Mouse (Mus musculus) heart, embryonic 14.5 days (tissue): ENCODE data around the gene Slc39a11. TPM values are rescaled to one million over a fixed set of nuclear protein-coding genes. Genes with fewer than 3 reads are reported as not detected.

Experiments
- ATAC-seq: fragments of 200-750 bp; cut with Nextera tagmentation; 2 replicates; pipeline ENCODE4 v1.8.0; 2017; ENCODE audit warnings: low read depth, moderate TSS enrichment; ENCODE audit not compliant: insufficient number of reproducible peaks, insufficient read depth, low FRiP score
- H3K27ac ChIP-seq, 2 experiments: fragments of 200-500 bp in 1 of 2; fragments of 300-500 bp in 1 of 2; sonication (generic) in 1 of 2; replicated peaks in 1 of 2; 2 replicates each; pipeline ENCODE4 v1.5.1; 2012 to 2014; ENCODE audit warnings: low read depth in 2 of 2, low read length in 2 of 2, control low read depth in 1 of 2, mild to moderate bottlenecking in 1 of 2, mixed read lengths in 1 of 2; ENCODE audit not compliant: control insufficient read depth in 1 of 2, insufficient read depth in 1 of 2
- H3K27me3 ChIP-seq: fragments of 300-500 bp; sonication (generic); 2 replicates; pipeline ENCODE4 v1.6.1; 2014; ENCODE audit warnings: mild to moderate bottlenecking, low read length, control low read depth; ENCODE audit not compliant: control insufficient read depth, insufficient read depth
- H3K36me3 ChIP-seq: fragments of 300-500 bp; sonication (generic); 2 replicates; pipeline ENCODE4 v1.6.1; 2014; ENCODE audit warnings: mild to moderate bottlenecking, control low read depth, low read length, mixed read lengths; ENCODE audit not compliant: control insufficient read depth, insufficient read depth
- H3K4me1 ChIP-seq, 2 experiments: fragments of 200-500 bp in 1 of 2; fragments of 300-500 bp in 1 of 2; sonication (generic) in 1 of 2; 2 replicates each; pipeline ENCODE4 v1.6.1; 2012 to 2014; ENCODE audit warnings: low read length in 2 of 2, control low read depth in 1 of 2, mixed read lengths in 1 of 2; ENCODE audit not compliant: control insufficient read depth in 2 of 2, insufficient read depth in 2 of 2
- H3K4me2 ChIP-seq: fragments of 300-500 bp; sonication (generic); 2 replicates; pipeline ENCODE4 v1.6.1; 2014; ENCODE audit warnings: mild to moderate bottlenecking, low read length
- H3K4me3 ChIP-seq, 2 experiments: fragments of 200-500 bp in 1 of 2; fragments of 300-500 bp in 1 of 2; sonication (generic) in 1 of 2; 2 replicates each; pipeline ENCODE4 v1.5.1; 2012 to 2014; ENCODE audit warnings: low read length in 2 of 2, mild to moderate bottlenecking in 2 of 2, control low read depth in 1 of 2, low read depth in 1 of 2, moderate library complexity in 1 of 2; ENCODE audit not compliant: control insufficient read depth in 1 of 2, insufficient read depth in 1 of 2
- H3K9ac ChIP-seq: fragments of 300-500 bp; sonication (generic); 2 replicates; pipeline ENCODE4 v1.6.1; 2014; ENCODE audit warnings: mild to moderate bottlenecking, low read length
- H3K9me3 ChIP-seq: fragments of 300-500 bp; sonication (generic); 2 replicates; pipeline ENCODE4 v1.6.1; 2016; ENCODE audit warnings: low read length, control low read depth; ENCODE audit not compliant: control insufficient read depth
- WGBS: fragments of 180-500 bp; shearing (Covaris S2); extraction: QIAGEN DNeasy Blood & Tissue Kit; methylation state at CpG from one replicate; pipeline ENCODE4 v1.1.7; 2014; 5-methylcytosine and 5-hydroxymethylcytosine counted together
- polyA plus RNA-seq: library from polyadenylated mRNA; unstranded; fragments of >200 nt; fragmentation: Nextera tagmentation; extraction: Ambion mirVana; gene quantifications from 2 replicates; pipeline ENCODE4 v1.2.1, GENCODE M21; 2014

The Slc39a11 gene
- polyA plus RNA-seq, 1 experiment from 2014 or later: 13.6 TPM

GRCm38 (mm10) chr11:113263971-113264370 lies 385.9 kb downstream of the Slc39a11 start:
- H3K36me3 ChIP-seq: no peaks in the 10 kb centered on the region
- no peaks in the 10 kb centered on the region for H3K27me3 ChIP-seq
- H3K9ac ChIP-seq: no peak overlapping the region
- no peak for ATAC-seq
- H3K4me1 ChIP-seq: peaks cover 9 to 19% of the 10 kb centered on the region in 2 experiments; a peak in 3 of 4 replicates
- H3K27ac ChIP-seq: no peak overlapping the region
- no peaks in the 10 kb centered on the region for H3K9me3 ChIP-seq
- H3K4me3 ChIP-seq: no peak overlapping the region
- no peak overlapping the region for H3K4me2 ChIP-seq
- 81% methylated on average over 7 of the region's 7 CpGs for WGBS

- Histone ChIP-seq H3K27me3 (no peaks in the 10 kb centered on the region), H3K36me3 (no peaks in the 10 kb centered on the region), H3K4me2 (no peak overlapping the region), H3K9me3 (no peaks in the 10 kb centered on the region), H3K9ac (no peak overlapping the region), H3K27ac (no peak overlapping the region), H3K4me3 (no peak overlapping the region), H3K4me1 (peaks cover 9 to 19% of the 10 kb centered on the region in 2 experiments; a peak in 3 of 4 replicates)
- ATAC-seq: no peak
- WGBS: 22% methylated on average over 8 of the region's 8 CpGs
These were observed 387.8 kb downstream of the Slc39a11 start for GRCm38 (mm10) chr11:113262062-113262461.

GRCm38 (mm10) chr11:113261421-113261820 lies 388.5 kb downstream of the Slc39a11 start:
- WGBS: 56% methylated on average over 4 of the region's 4 CpGs
- Histone ChIP-seq H3K36me3 (no peaks in the 10 kb centered on the region), H3K4me1 (peaks cover 9 to 19% of the 10 kb centered on the region in 2 experiments; a peak in 3 of 4 replicates), H3K27ac (no peak overlapping the region), H3K9me3 (no peaks in the 10 kb centered on the region), H3K4me2 (no peak overlapping the region), H3K4me3 (no peak overlapping the region), H3K27me3 (no peaks in the 10 kb centered on the region), H3K9ac (no peak overlapping the region)
- ATAC-seq: no peak

- WGBS: 85% methylated on average over 14 of the region's 14 CpGs
- H3K4me2 ChIP-seq: no peak overlapping the region
- peaks cover 14 to 26% of the 10 kb centered on the region in 2 experiments; a peak in 3 of 4 replicates for H3K4me1 ChIP-seq
- no peak for ATAC-seq
- H3K36me3 ChIP-seq: no peaks in the 10 kb centered on the region
- no peak overlapping the region for H3K27ac ChIP-seq
- H3K9ac ChIP-seq: no peak overlapping the region
- H3K4me3 ChIP-seq: no peak overlapping the region
- no peaks in the 10 kb centered on the region for H3K27me3 ChIP-seq
- no peaks in the 10 kb centered on the region for H3K9me3 ChIP-seq
These were observed 390.0 kb downstream of the Slc39a11 start for GRCm38 (mm10) chr11:113259712-113260382.

DNA sequence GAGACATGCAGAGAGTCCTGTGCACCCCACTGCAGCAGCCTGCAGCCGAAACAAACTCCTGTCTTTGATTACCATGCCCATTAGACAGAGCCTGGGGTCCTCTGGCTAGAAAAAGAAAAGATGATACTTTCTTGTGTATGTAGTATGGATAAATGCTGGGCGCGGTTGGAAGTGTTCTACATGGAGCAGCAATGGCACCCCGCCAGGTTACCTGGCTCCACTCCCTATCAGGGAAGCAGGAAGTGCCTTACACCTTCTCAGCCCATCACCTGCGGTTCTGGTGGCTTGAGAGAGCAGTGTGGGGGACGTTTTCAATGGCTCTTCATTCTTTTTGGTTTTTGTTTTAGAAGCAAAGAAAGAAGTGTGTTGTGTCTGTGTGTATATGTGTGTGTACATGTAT lies 391.9 kb downstream of the Slc39a11 start:
- no peak overlapping the region for H3K4me3 ChIP-seq
- no peaks in the 10 kb centered on the region for H3K36me3 ChIP-seq
- no peak overlapping the region for H3K4me2 ChIP-seq
- no peak for ATAC-seq
- no peak overlapping the region for H3K27ac ChIP-seq
- H3K4me1 ChIP-seq: peaks cover 19 to 30% of the 10 kb centered on the region in 2 experiments; a peak in 3 of 4 replicates
- H3K9me3 ChIP-seq: no peaks in the 10 kb centered on the region
- WGBS: 75% methylated on average over 6 of the region's 6 CpGs
- H3K9ac ChIP-seq: no peak overlapping the region
- no peaks in the 10 kb centered on the region for H3K27me3 ChIP-seq

DNA sequence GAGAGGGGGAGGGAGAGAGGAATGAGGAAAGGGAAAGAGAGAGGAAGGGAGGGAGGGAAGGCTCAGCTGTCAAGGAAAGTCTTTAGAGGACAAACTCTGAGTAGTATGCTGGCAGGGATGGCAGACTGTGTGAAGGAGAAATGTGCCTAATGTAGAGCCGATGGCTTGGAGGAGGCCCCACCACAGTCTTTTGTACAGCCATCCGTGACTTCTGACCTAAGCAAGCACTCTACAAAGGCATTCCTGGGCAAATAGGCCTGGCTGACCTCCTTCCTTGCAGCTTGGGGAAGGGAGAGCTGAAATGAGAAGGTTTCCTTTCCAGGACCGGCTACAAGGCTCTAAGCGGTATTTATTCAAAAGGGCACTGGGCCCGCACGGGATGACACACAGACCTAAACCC lies 395.2 kb downstream of the Slc39a11 start:
- no peak for ATAC-seq
- H3K27ac ChIP-seq: no peak overlapping the region
- no peaks in the 10 kb centered on the region for H3K27me3 ChIP-seq
- no peak overlapping the region for H3K4me3 ChIP-seq
- H3K4me1 ChIP-seq: peaks cover 10 to 11% of the 10 kb centered on the region in 2 experiments; a peak in 2 of 4 replicates
- H3K36me3 ChIP-seq: no peaks in the 10 kb centered on the region
- no peaks in the 10 kb centered on the region for H3K9me3 ChIP-seq
- no peak overlapping the region for H3K4me2 ChIP-seq
- no peak overlapping the region for H3K9ac ChIP-seq
- WGBS: 67% methylated on average over 6 of the region's 6 CpGs

GRCm38 (mm10) chr11:113253169-113253568 lies 396.7 kb downstream of the Slc39a11 start:
- Histone ChIP-seq H3K9ac (no peak overlapping the region), H3K4me1 (peaks cover 10 to 11% of the 10 kb centered on the region in 2 experiments; a peak in 2 of 4 replicates), H3K4me3 (no peak overlapping the region), H3K9me3 (no peaks in the 10 kb centered on the region), H3K4me2 (no peak overlapping the region), H3K27me3 (no peaks in the 10 kb centered on the region), H3K27ac (no peak overlapping the region), H3K36me3 (no peaks in the 10 kb centered on the region)
- ATAC-seq: no peak
- WGBS: 80% methylated on average over 4 of the region's 4 CpGs

DNA sequence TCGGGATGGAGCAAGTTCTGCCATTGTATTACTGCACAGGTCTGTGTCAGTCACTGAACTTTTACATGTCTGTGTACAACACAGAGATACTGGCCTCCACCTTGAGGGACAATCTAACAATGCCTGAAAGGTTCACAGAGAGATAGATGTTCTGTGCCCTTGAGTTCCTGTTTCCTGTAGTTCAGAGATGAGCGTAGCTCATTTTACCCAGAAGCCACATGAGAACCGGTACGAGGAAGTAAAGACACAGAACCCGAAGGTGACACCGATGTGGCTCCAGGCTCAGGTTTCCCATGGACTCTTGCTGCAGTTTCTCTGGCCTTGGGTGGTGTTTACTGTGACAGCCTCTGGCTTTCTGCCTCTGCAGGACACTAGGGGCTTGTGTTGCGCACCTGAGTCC lies 398.7 kb downstream of the Slc39a11 start:
- H3K27me3 ChIP-seq: no peaks in the 10 kb centered on the region
- H3K9me3 ChIP-seq: no peaks in the 10 kb centered on the region
- H3K4me2 ChIP-seq: no peak overlapping the region
- H3K4me3 ChIP-seq: no peak overlapping the region
- H3K27ac ChIP-seq: no peak overlapping the region
- H3K9ac ChIP-seq: no peak overlapping the region
- ATAC-seq: no peak
- 90% methylated on average over 7 of the region's 7 CpGs for WGBS
- H3K4me1 ChIP-seq: peaks cover 9 to 10% of the 10 kb centered on the region in 2 experiments; a peak in 2 of 4 replicates
- no peaks in the 10 kb centered on the region for H3K36me3 ChIP-seq
